Mouse (Mus musculus): ENCODE data around the gene Clec16a.

DNA sequence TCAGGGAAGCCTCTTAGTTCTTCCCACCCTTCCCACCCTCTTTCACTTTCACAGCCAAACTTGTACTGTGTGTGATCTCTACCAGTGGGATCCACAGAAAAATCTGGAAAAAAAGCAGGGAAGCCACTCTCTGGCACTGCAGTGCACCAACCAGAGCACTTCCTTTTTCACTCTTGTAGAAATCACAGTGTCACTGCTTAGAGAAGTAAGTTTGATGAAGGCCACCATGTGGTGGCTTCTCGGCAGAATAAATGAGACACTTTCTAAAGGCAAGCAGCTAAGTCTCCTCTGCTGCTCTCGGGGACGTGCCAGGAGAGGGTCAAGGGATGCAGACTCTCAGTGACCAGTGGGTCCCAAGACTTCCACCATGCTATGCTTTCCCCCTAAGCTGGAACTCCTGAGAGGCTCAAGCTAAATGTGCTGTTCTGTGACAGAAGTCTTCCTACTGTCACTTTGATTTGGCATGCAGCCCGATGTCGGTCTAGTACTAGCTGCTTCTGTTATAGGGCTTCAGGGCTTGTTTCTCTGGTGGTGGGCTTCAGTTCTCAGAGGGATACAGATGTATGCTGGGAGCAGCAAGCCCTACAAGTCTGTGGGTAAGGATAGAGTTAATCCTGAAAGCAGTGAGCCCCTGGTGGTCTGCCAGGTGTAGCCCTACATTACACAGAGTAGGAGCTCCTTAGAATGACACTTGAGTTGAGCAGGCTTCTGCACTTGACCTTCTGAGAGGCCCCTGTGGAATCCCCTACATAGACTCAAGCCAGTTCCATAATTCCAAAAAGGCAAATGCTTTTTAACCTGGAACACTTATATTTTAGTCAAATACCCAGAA, 178.9 kb downstream of the Clec16a start:
- TF ChIP-seq POLR2A (IDR thresholded peaks at IDR 0.05; ENCODE audit: borderline replicate concordance, control insufficient read depth, low read depth, low read length) = no peak
- TF ChIP-seq CTCF (IDR thresholded peaks at IDR 0.05; ENCODE audit: control insufficient read depth, insufficient read depth, low read length) = no peak
